Mouse (Mus musculus): ENCODE data around the gene Vdr. TPM values are rescaled to one million over a fixed set of nuclear protein-coding genes. Genes with fewer than 3 reads are reported as not detected.

The Vdr gene
- polyA plus RNA-seq, 1 experiment from 2014 or later, result 1.5 TPM

- Histone ChIP-seq H3K4me1 (replicated peaks) (0 out of 2 replicates have a peak, but pooled peaks cover 7% of the 10 kb centered on the region), H3K27ac (no peak overlapping the region)
- no peak for ATAC-seq
Observed at GRCm38 (mm10) chr15:97896861-97897654, 13.4 kb downstream of the Vdr start.

GRCm38 (mm10) chr15:97896347-97896746 lies 14.1 kb downstream of the Vdr start:
- Histone ChIP-seq H3K4me1 (replicated peaks) (0 out of 2 replicates have a peak, but pooled peaks cover 7% of the 10 kb centered on the region), H3K4me2 (replicated peaks) (no peak overlapping the region), H3K9ac (no peak overlapping the region), H3K27ac (no peak overlapping the region), H3K36me3 (no peaks in the 10 kb centered on the region), H3K9me3 (no peaks in the 10 kb centered on the region), H3K27me3 (replicated peaks) (no peaks in the 10 kb centered on the region), H3K4me3 (replicated peaks) (no peak overlapping the region)
- ATAC-seq, result no peak
- WGBS, result 90% methylated on average over 9 of the region's 9 CpGs

More at GRCm38 (mm10) chr15:97896861-97897654, 13.4 kb downstream of the Vdr start:
- H3K27me3 ChIP-seq (replicated peaks), result no peaks in the 10 kb centered on the region
- no peak overlapping the region for H3K4me3 ChIP-seq (replicated peaks)
- no peak overlapping the region for H3K9ac ChIP-seq
- H3K9me3 ChIP-seq, result no peaks in the 10 kb centered on the region
- WGBS, result 73% methylated on average over 16 of the region's 16 CpGs
- no peaks in the 10 kb centered on the region for H3K36me3 ChIP-seq
- H3K4me2 ChIP-seq (replicated peaks), result no peak overlapping the region

GRCm38 (mm10) chr15:97895847-97896246 lies 14.6 kb downstream of the Vdr start:
- no peaks in the 10 kb centered on the region for H3K9me3 ChIP-seq
- no peak overlapping the region for H3K4me3 ChIP-seq (replicated peaks)
- H3K9ac ChIP-seq, result no peak overlapping the region
- 40% methylated on average over 12 of the region's 12 CpGs for WGBS
- H3K4me1 ChIP-seq (replicated peaks), result 0 out of 2 replicates have a peak, but pooled peaks cover 7% of the 10 kb centered on the region
- no peaks in the 10 kb centered on the region for H3K27me3 ChIP-seq (replicated peaks)
- no peak overlapping the region for H3K27ac ChIP-seq
- H3K4me2 ChIP-seq (replicated peaks), result no peak overlapping the region
- no peak for ATAC-seq
- no peaks in the 10 kb centered on the region for H3K36me3 ChIP-seq

GRCm38 (mm10) chr15:97892506-97892905 lies 17.9 kb downstream of the Vdr start:
- Histone ChIP-seq H3K27me3 (replicated peaks) (no peaks in the 10 kb centered on the region), H3K4me1 (replicated peaks) (no peaks in the 10 kb centered on the region), H3K4me2 (replicated peaks) (no peak overlapping the region), H3K4me3 (replicated peaks) (no peak overlapping the region), H3K36me3 (no peaks in the 10 kb centered on the region), H3K27ac (no peak overlapping the region), H3K9ac (no peak overlapping the region), H3K9me3 (no peaks in the 10 kb centered on the region)
- ATAC-seq, result no peak
- 50% methylated on average over 8 of the region's 8 CpGs for WGBS

GRCm38 (mm10) chr15:97890450-97890849 lies 20.0 kb downstream of the Vdr start:
- Histone ChIP-seq H3K36me3 (no peaks in the 10 kb centered on the region), H3K27ac (no peak overlapping the region), H3K4me1 (replicated peaks) (no peaks in the 10 kb centered on the region), H3K9ac (no peak overlapping the region), H3K9me3 (no peaks in the 10 kb centered on the region), H3K4me3 (replicated peaks) (no peak overlapping the region), H3K4me2 (replicated peaks) (no peak overlapping the region), H3K27me3 (replicated peaks) (no peaks in the 10 kb centered on the region)
- WGBS, result 80% methylated on average over 10 of the region's 10 CpGs
- ATAC-seq, result no peak

- Histone ChIP-seq H3K4me1 (replicated peaks) (no peaks in the 10 kb centered on the region), H3K27me3 (replicated peaks) (no peaks in the 10 kb centered on the region), H3K4me2 (replicated peaks) (no peak overlapping the region), H3K4me3 (replicated peaks) (no peak overlapping the region), H3K27ac (no peak overlapping the region), H3K9ac (no peak overlapping the region), H3K36me3 (no peaks in the 10 kb centered on the region), H3K9me3 (no peaks in the 10 kb centered on the region)
- no peak for ATAC-seq
- 66% methylated on average over 11 of the region's 11 CpGs for WGBS
Observed at GRCm38 (mm10) chr15:97890017-97890416, 20.4 kb downstream of the Vdr start.

- H3K4me2 ChIP-seq (replicated peaks), result no peak overlapping the region
- H3K4me1 ChIP-seq (replicated peaks), result no peaks in the 10 kb centered on the region
- no peak overlapping the region for H3K4me3 ChIP-seq (replicated peaks)
- H3K9me3 ChIP-seq, result no peaks in the 10 kb centered on the region
- no peaks in the 10 kb centered on the region for H3K27me3 ChIP-seq (replicated peaks)
- WGBS, result 84% methylated on average over 10 of the region's 10 CpGs
- H3K36me3 ChIP-seq, result no peaks in the 10 kb centered on the region
- no peak for ATAC-seq
- H3K27ac ChIP-seq, result no peak overlapping the region
- H3K9ac ChIP-seq, result no peak overlapping the region
Observed at GRCm38 (mm10) chr15:97887541-97888016, 22.9 kb downstream of the Vdr start.

GRCm38 (mm10) chr15:97881423-97881822 lies 29.0 kb downstream of the Vdr start:
- no peak for ATAC-seq
- Histone ChIP-seq H3K4me1 (replicated peaks) (no peaks in the 10 kb centered on the region), H3K9ac (no peak overlapping the region), H3K27ac (no peak overlapping the region), H3K4me2 (replicated peaks) (no peak overlapping the region), H3K36me3 (no peaks in the 10 kb centered on the region), H3K27me3 (replicated peaks) (no peaks in the 10 kb centered on the region), H3K9me3 (no peaks in the 10 kb centered on the region), H3K4me3 (replicated peaks) (no peak overlapping the region)
- 87% methylated on average over 8 of the region's 8 CpGs for whole genome bisulfite sequencing

GRCm38 (mm10) chr15:97880441-97880840 lies 30.0 kb downstream of the Vdr start:
- whole genome bisulfite sequencing, result 62% methylated on average over 9 of the region's 9 CpGs
- no peak overlapping the region for H3K27ac ChIP-seq
- H3K4me2 ChIP-seq (replicated peaks), result no peak overlapping the region
- H3K4me1 ChIP-seq (replicated peaks), result no peaks in the 10 kb centered on the region
- H3K27me3 ChIP-seq (replicated peaks), result no peaks in the 10 kb centered on the region
- ATAC-seq, result no peak
- no peak overlapping the region for H3K9ac ChIP-seq
- no peaks in the 10 kb centered on the region for H3K36me3 ChIP-seq
- H3K9me3 ChIP-seq, result no peaks in the 10 kb centered on the region
- no peak overlapping the region for H3K4me3 ChIP-seq (replicated peaks)

- Histone ChIP-seq H3K4me3 (replicated peaks) (no peak overlapping the region), H3K9ac (no peak overlapping the region), H3K27ac (no peak overlapping the region), H3K4me2 (replicated peaks) (no peak overlapping the region), H3K36me3 (no peaks in the 10 kb centered on the region), H3K9me3 (no peaks in the 10 kb centered on the region), H3K4me1 (replicated peaks) (no peaks in the 10 kb centered on the region), H3K27me3 (replicated peaks) (no peaks in the 10 kb centered on the region)
- ATAC-seq, result no peak
- 65% methylated on average over 7 of the region's 7 CpGs for WGBS
Observed at GRCm38 (mm10) chr15:97878696-97879328, 31.6 kb downstream of the Vdr start.

GRCm38 (mm10) chr15:97875784-97876183 lies 34.6 kb downstream of the Vdr start:
- Histone ChIP-seq H3K27ac (no peak overlapping the region), H3K4me1 (replicated peaks) (no peaks in the 10 kb centered on the region), H3K27me3 (replicated peaks) (no peaks in the 10 kb centered on the region), H3K36me3 (no peaks in the 10 kb centered on the region), H3K9me3 (no peaks in the 10 kb centered on the region), H3K4me2 (replicated peaks) (no peak overlapping the region), H3K9ac (no peak overlapping the region), H3K4me3 (replicated peaks) (no peak overlapping the region)
- ATAC-seq, result no peak
- WGBS, result 79% methylated on average over 8 of the region's 8 CpGs

GRCm38 (mm10) chr15:97873717-97874116 lies 36.7 kb downstream of the Vdr start:
- Histone ChIP-seq H3K36me3 (no peaks in the 10 kb centered on the region), H3K27ac (no peak overlapping the region), H3K9me3 (no peaks in the 10 kb centered on the region), H3K4me3 (replicated peaks) (no peak overlapping the region), H3K9ac (no peak overlapping the region), H3K27me3 (replicated peaks) (no peaks in the 10 kb centered on the region), H3K4me2 (replicated peaks) (no peak overlapping the region), H3K4me1 (replicated peaks) (no peaks in the 10 kb centered on the region)
- ATAC-seq, result no peak
- WGBS, result 66% methylated on average over 9 of the region's 9 CpGs

Data from intestine, embryonic 15.5 days (tissue).